Mouse (Mus musculus) liver, embryonic 14.5 days (tissue): Measurements from ENCODE around the gene Flt3. TPM values are rescaled to one million over a fixed set of nuclear protein-coding genes. Genes with fewer than 3 reads are reported as not detected.

ENCODE experiments used
- ATAC-seq: fragments of 200-750 bp; cut with Nextera tagmentation; 2 replicates; pipeline ENCODE4 v1.8.0; 2017; ENCODE audit warnings: moderate number of reproducible peaks, mild to moderate bottlenecking, moderate library complexity; ENCODE audit not compliant: insufficient read depth
- DNase-seq, 3 experiments: peaks; one replicate each; pipeline ENCODE4 v3.0.0-alpha.2; 2012 to 2013; ENCODE audit warnings: low read depth in 3 of 3, low spot score in 3 of 3
- H3K27ac ChIP-seq: fragments of 300-500 bp; sonication (generic); 2 replicates; pipeline ENCODE4 v1.5.1; 2014; ENCODE audit warnings: moderate library complexity, mild to moderate bottlenecking, control low read depth, inconsistent platforms
- H3K27me3 ChIP-seq: fragments of 300-500 bp; sonication (generic); 2 replicates; pipeline ENCODE4 v1.6.1; 2014; ENCODE audit warnings: mild to moderate bottlenecking, low read length, moderate library complexity; ENCODE audit not compliant: control insufficient read depth, insufficient read depth
- H3K36me3 ChIP-seq: fragments of 300-500 bp; sonication (generic); replicated peaks from 2 replicates; pipeline ENCODE4 v1.6.1; 2014; ENCODE audit warnings: low read depth; ENCODE audit not compliant: control insufficient read depth, insufficient read depth
- H3K4me1 ChIP-seq, 2 experiments: fragments of 200-500 bp in 1 of 2; fragments of 300-500 bp in 1 of 2; sonication (generic) in 1 of 2; replicated peaks; 2 replicates each; pipeline ENCODE4 v1.6.1; 2012 to 2014; ENCODE audit warnings: antibody characterized with exemption in 1 of 2, inconsistent platforms in 1 of 2, low read length in 1 of 2; ENCODE audit not compliant: control insufficient read depth in 2 of 2, insufficient read depth in 2 of 2
- H3K4me2 ChIP-seq: fragments of 300-500 bp; sonication (generic); 2 replicates; pipeline ENCODE4 v1.6.1; 2014; ENCODE audit warnings: low read depth, mild to moderate bottlenecking, control low read depth, moderate library complexity
- H3K4me3 ChIP-seq, 2 experiments: fragments of 200-500 bp in 1 of 2; fragments of 300-500 bp in 1 of 2; sonication (generic) in 1 of 2; 2 replicates each; pipeline ENCODE4 v1.5.1; 2012 to 2014; ENCODE audit warnings: low read depth in 2 of 2, low read length in 2 of 2, mild to moderate bottlenecking in 2 of 2, control low read depth in 1 of 2, inconsistent platforms in 1 of 2, moderate library complexity in 1 of 2; ENCODE audit not compliant: insufficient read depth in 1 of 2
- H3K9ac ChIP-seq: fragments of 300-500 bp; sonication (generic); replicated peaks from 2 replicates; pipeline ENCODE4 v1.6.1; 2014; ENCODE audit warnings: mild to moderate bottlenecking, control low read depth, moderate library complexity
- H3K9me3 ChIP-seq: fragments of 300-500 bp; sonication (generic); 2 replicates; pipeline ENCODE4 v1.6.1; 2016; ENCODE audit warnings: low read length, mixed read lengths; ENCODE audit not compliant: control insufficient read depth
- CTCF ChIP-seq: IDR thresholded peaks from 2 replicates; pipeline ENCODE4 v1.5.1; 2016; ENCODE audit warnings: antibody characterized with exemption, low read depth, control low read depth
- EP300 ChIP-seq: IDR thresholded peaks from 2 replicates; pipeline ENCODE4 v1.6.1; 2016; ENCODE audit warnings: antibody characterized with exemption, low read depth
- WGBS: fragments of 180-500 bp; shearing (Covaris S2); extraction: QIAGEN DNeasy Blood & Tissue Kit; methylation state at CpG from one replicate; pipeline ENCODE4 v1.1.7; 2014; ENCODE audit not compliant: insufficient replicate concordance; 5-methylcytosine and 5-hydroxymethylcytosine counted together
- polyA plus RNA-seq, 2 experiments: library from polyadenylated mRNA; depleted of rRNA in 1 of 2; stranded (reverse) in 1 of 2; unstranded in 1 of 2; fragments of >200 nt; fragmentation: Nextera tagmentation in 1 of 2; extraction: Ambion mirVana in 1 of 2; gene quantifications; 2 replicates each; pipeline versions ENCODE4 v1.2.1 to v1.2.3; 2012 to 2014

Flt3 gene
- polyA plus RNA-seq, 2 experiments: 0.88 to 1.2 TPM

DNA sequence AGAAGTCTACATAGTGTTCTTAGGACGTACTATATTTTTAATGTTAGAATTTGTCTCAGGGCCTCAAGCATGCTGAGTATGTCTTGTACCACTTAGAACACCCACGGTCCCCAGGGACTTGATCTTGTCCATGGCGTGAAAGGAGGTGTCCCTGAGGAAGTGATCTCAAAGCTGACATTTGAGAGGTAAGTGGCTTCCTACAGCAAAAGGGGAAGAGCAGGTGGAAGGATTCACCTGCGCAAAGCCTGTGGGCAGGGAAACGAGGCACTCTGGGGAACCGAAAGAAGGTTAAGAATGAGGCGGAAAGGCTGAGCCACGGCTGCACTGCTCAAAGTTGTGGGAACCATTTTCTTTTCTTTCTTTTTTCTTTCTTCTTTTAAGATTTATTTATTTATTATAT is 48.4 kb downstream of the Flt3 start:
- DNase-seq (no peak), ATAC-seq (no peak)
- Histone ChIP-seq H3K9ac (no peak overlapping the region), H3K27me3 (no peaks in the 10 kb centered on the region), H3K4me2 (no peak overlapping the region), H3K36me3 (no peaks in the 10 kb centered on the region), H3K4me1 (no peaks in the 10 kb centered on the region), H3K9me3 (no peaks in the 10 kb centered on the region), H3K4me3 (no peak overlapping the region), H3K27ac (no peak overlapping the region)
- WGBS: 72% methylated on average over 8 of the region's 8 CpGs
- TF ChIP-seq CTCF: no peak

DNA sequence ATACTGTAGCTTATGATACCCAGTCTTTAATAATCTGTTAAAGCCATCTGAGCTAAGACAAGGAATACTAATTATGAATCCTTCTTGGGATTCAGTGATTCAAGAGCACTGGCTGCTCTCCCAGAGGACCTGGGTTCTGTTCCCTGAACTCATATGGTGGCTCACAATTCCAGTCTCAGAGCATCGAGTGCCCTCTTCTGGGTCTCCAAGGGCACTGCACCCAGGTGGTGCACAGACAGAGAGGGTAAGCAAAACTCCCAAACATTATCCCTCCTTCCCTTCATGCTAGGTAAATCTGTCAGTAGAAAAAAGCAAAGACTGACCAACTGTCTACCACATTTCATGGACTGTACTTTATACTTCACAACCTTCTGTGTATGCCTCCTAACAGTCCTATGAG is 54.3 kb downstream of the Flt3 start:
- no peaks in the 10 kb centered on the region for H3K9me3 ChIP-seq
- H3K4me3 ChIP-seq: no peak overlapping the region
- TF ChIP-seq CTCF (peak; percentile 15; the same call in 1 of the 2 replicates), EP300 (no peak)
- H3K36me3 ChIP-seq: no peaks in the 10 kb centered on the region
- H3K27me3 ChIP-seq: no peaks in the 10 kb centered on the region
- H3K4me1 ChIP-seq: no peaks in the 10 kb centered on the region
- ATAC-seq: no peak
- no peak for DNase-seq
- no peak overlapping the region for H3K27ac ChIP-seq
- no peak overlapping the region for H3K4me2 ChIP-seq
- 33% methylated on average over 1 of the region's 1 CpGs for WGBS
- H3K9ac ChIP-seq: no peak overlapping the region

DNA sequence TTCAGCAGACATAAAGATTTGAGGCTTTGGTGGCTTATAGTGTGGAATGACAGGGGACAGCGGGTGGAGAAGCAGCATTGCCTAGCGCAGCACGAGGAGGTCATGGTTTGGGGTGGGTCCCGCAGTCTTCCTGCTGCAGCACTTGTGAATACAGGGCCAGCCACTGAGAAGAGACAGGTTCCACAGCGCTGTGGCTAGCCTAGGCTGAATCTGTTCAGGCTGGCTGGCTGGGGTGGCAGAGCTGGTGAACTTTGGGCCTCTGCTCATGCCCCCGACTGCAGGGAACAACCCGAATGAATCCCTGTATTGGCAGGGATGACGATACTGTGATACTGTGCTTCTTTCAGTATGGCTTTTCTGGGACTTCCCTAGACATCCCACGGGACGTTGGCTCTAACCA is 56.4 kb downstream of the Flt3 start:
- Histone ChIP-seq H3K36me3 (no peaks in the 10 kb centered on the region), H3K9ac (no peak overlapping the region), H3K4me2 (no peak overlapping the region), H3K27me3 (no peaks in the 10 kb centered on the region), H3K4me3 (no peak overlapping the region), H3K4me1 (no peaks in the 10 kb centered on the region), H3K27ac (no peak overlapping the region), H3K9me3 (no peaks in the 10 kb centered on the region)
- no peak for TF ChIP-seq EP300
- no peak for TF ChIP-seq CTCF
- 73% methylated on average over 10 of the region's 10 CpGs for WGBS
- ATAC-seq: no peak
- no peak for DNase-seq

DNA sequence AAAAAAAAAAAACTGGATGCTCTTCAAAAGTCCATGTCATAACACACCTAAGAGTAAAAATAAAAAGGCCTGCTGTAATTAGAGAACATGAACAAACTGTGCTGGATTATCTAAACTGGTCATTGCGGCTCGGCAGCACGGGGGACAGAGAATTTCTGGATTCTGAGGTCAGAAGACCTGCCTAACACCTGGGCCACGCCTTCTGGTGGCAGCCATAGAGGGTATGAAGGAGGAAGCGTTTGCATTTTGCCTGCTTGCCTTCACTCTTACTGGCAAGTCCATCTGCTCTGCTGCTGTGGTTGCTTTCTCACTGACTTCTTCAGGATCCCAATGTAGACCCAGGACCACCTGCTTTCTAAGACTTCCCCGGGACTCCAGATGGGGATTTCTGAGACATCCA is 57.4 kb downstream of the Flt3 start:
- no peak for ATAC-seq
- no peak for DNase-seq
- WGBS: 64% methylated on average over 6 of the region's 6 CpGs

DNA sequence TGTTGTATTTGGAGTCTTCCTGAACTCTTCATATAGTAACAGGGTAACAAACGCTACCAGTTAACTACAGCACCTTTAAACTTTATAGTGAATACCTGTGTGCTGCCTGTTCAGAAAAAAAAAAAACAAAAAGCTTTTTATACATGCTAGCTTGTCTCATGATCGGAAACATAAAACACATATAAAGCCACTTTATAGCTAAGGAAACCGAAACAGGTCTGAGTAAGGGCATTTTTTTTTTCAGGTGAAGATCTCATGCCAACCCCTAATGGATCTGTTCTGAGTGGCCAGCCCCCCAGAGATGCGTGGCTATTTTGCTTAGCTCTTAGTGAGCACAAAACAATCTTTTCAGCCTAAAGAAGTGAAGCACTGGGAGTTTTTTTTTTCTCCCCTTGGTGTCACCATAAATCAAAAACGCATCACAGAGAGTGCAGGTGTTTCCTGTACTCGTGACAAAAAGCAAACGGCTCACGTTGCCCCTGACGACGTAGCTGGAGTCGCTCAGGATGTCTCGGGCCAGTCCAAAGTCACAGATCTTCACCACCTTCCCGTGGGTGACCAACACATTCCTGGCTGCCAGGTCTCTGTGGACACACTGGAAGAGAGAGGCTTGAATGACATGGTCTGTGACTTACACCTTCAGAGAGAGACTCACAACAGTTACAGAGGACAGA is 59.4 kb downstream of the Flt3 start:
- DNase-seq: no peak
- H3K9me3 ChIP-seq: no peaks in the 10 kb centered on the region
- no peak overlapping the region for H3K27ac ChIP-seq
- no peak for ATAC-seq
- H3K9ac ChIP-seq: no peak overlapping the region
- WGBS: 21% methylated on average over 13 of the region's 13 CpGs
- no peak overlapping the region for H3K4me2 ChIP-seq
- no peak for TF ChIP-seq CTCF
- TF ChIP-seq EP300: no peak
- no peaks in the 10 kb centered on the region for H3K36me3 ChIP-seq
- H3K4me3 ChIP-seq: no peak overlapping the region
- no peaks in the 10 kb centered on the region for H3K4me1 ChIP-seq
- no peaks in the 10 kb centered on the region for H3K27me3 ChIP-seq

More for the DNA sequence above, 57.4 kb downstream of the Flt3 start:
- Histone ChIP-seq H3K4me2 (no peak overlapping the region), H3K4me3 (no peak overlapping the region), H3K9ac (no peak overlapping the region), H3K27me3 (no peaks in the 10 kb centered on the region), H3K9me3 (no peaks in the 10 kb centered on the region), H3K36me3 (no peaks in the 10 kb centered on the region), H3K4me1 (no peaks in the 10 kb centered on the region), H3K27ac (no peak overlapping the region)
- no peak for TF ChIP-seq CTCF
- no peak for TF ChIP-seq EP300
